Mouse (Mus musculus): ENCODE data around the gene Hp. TPM values are rescaled to one million over a fixed set of nuclear protein-coding genes. Genes with fewer than 3 reads are reported as not detected.

The Hp gene
- polyA plus RNA-seq, 1 experiment from 2014 or later, result 4.3 TPM

DNA sequence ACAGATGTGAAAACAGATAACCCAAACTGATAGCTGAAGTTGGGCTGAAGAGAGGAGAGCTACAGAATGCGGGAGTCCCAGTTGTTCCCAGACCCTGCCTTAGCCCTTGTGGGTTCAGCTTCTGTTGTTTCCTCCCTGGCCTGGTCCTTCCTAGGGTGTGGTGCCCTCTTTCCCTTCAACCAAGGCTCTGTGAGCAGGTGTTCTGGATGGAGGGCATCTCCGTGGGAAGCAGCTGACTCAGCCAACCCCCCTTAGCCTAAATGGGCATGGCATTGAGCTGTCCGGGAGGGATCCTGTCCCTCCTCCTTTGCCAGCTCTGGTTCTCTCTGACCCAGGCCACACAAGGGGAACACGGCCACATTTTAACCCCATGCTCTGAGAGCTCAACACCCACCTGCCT lies 2.7 kb downstream of the Hp start:
- H3K9ac ChIP-seq (ENCODE audit: low read depth, low read length), result no peak overlapping the region
- no peak overlapping the region for H3K4me2 ChIP-seq (ENCODE audit: low read depth, low read length)
- ATAC-seq (ENCODE audit: low read depth), result no peak
- H3K9me3 ChIP-seq (ENCODE audit: control insufficient read depth, low read length), result 0 out of 2 replicates have a peak, but pooled peaks cover 1% of the 10 kb centered on the region
- no peaks in the 10 kb centered on the region for H3K4me1 ChIP-seq (ENCODE audit: control insufficient read depth, insufficient read depth, low read length)
- H3K4me3 ChIP-seq (ENCODE audit: low read depth, low read length), result no peak overlapping the region
- H3K27me3 ChIP-seq (replicated peaks; ENCODE audit: control insufficient read depth, insufficient read depth, low read length), result no peaks in the 10 kb centered on the region
- WGBS, result 73% methylated on average over 4 of the region's 4 CpGs
- no peak overlapping the region for H3K27ac ChIP-seq (replicated peaks; ENCODE audit: low read depth, low read length)
- peaks cover 11% of the 10 kb centered on the region; the same call in 1 of the 2 replicates for H3K36me3 ChIP-seq (ENCODE audit: control insufficient read depth, insufficient read depth, low read length)
- DNase-seq (ENCODE audit: low spot score), result no peak

- peaks cover 6% of the 10 kb centered on the region; the same call in 1 of the 2 replicates for H3K4me1 ChIP-seq (ENCODE audit: control insufficient read depth, insufficient read depth, low read length)
- H3K9ac ChIP-seq (ENCODE audit: low read depth, low read length), result no peak overlapping the region
- no peaks in the 10 kb centered on the region for H3K27me3 ChIP-seq (replicated peaks; ENCODE audit: control insufficient read depth, insufficient read depth, low read length)
- no peaks in the 10 kb centered on the region for H3K9me3 ChIP-seq (ENCODE audit: control insufficient read depth, low read length)
- peaks cover 20% of the 10 kb centered on the region; the same call in 1 of the 2 replicates for H3K36me3 ChIP-seq (ENCODE audit: control insufficient read depth, insufficient read depth, low read length)
- H3K4me3 ChIP-seq (ENCODE audit: low read depth, low read length), result no peak overlapping the region
- ATAC-seq (ENCODE audit: low read depth), result no peak
- WGBS, result 88% methylated on average over 12 of the region's 12 CpGs
- H3K4me2 ChIP-seq (ENCODE audit: low read depth, low read length), result no peak overlapping the region
- H3K27ac ChIP-seq (replicated peaks; ENCODE audit: low read depth, low read length), result no peak overlapping the region
- no peak for DNase-seq (ENCODE audit: low spot score)
Observed at GRCm38 (mm10) chr8:109571139-109571538, 7.8 kb downstream of the Hp start.

DNA sequence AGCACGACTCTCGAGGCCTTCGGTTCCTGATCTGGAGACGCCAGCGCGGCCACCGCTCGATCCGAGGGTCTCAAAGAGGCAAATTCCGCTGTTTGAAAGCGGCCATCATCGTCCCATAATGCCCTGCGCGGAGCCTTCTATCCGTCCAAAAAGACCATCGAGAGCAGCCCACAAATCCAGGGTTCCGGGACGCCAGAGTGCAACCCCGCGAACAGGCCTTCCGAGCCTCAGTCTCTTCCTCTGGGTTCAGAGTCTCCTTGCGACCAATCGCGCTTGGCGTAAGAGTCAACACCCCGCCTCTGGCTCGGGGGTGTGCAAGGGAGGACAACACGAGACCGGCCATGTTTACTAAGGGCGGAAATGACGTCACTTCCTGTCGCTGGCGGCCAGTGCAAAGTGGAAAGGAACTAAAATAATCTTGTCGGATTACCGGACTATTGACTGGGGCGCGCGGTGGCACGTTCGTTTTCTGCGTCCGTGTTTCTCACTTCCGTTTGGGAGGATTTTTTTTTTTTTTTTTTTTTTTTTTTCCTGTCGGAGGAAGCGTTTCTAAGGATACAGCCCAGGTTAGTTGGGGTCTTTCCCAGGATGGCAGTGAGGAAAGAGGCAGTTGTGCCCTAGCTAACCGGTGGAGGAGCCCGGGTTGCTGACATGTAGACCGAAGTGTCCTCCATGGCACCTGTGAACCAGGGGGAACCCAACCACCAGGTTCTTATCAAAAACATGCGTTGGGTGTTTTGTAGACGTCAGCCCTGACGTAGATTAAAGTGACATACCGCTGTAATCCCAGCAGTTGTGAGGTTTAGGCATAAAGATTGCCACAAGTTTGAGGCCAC lies 13.3 kb downstream of the Hp start, which contains the start of the genes Dhx38 and Txnl4b:
TSS of gene Dhx38 (minus strand) at position 364 of the 836 bp plus-strand sequence.
TSS of gene Txnl4b (plus strand) at position 395 of the 836 bp plus-strand sequence.
- DNase-seq (ENCODE audit: low spot score) (peak; percentile 100), ATAC-seq (ENCODE audit: low read depth) (peak; percentile 100)
- peak within 1 kb of the TSS; percentile 82 for H3K4me2 ChIP-seq (ENCODE audit: low read depth, low read length)
- H3K4me3 ChIP-seq (ENCODE audit: low read depth, low read length), result peak within 1 kb of the TSS; percentile 72
- H3K36me3 ChIP-seq (ENCODE audit: control insufficient read depth, insufficient read depth, low read length), result peaks cover 32% of the 10 kb centered on the region
- 1% methylated on average over 51 of the region's 52 CpGs for WGBS
- no peaks in the 10 kb centered on the region for H3K9me3 ChIP-seq (ENCODE audit: control insufficient read depth, low read length)
- no peaks in the 10 kb centered on the region for H3K27me3 ChIP-seq (replicated peaks; ENCODE audit: control insufficient read depth, insufficient read depth, low read length)
- peak within 1 kb of the TSS; percentile 91 for H3K9ac ChIP-seq (ENCODE audit: low read depth, low read length)
- peaks cover 15% of the 10 kb centered on the region for H3K4me1 ChIP-seq (ENCODE audit: control insufficient read depth, insufficient read depth, low read length)
- H3K27ac ChIP-seq (replicated peaks; ENCODE audit: low read depth, low read length), result peak within 1 kb of the TSS; percentile 87

GRCm38 (mm10) chr8:109564766-109565165 lies 14.2 kb downstream of the Hp start:
- ATAC-seq (ENCODE audit: low read depth) (no peak), DNase-seq (ENCODE audit: low spot score) (no peak)
- Histone ChIP-seq H3K27ac (replicated peaks; ENCODE audit: low read depth, low read length) (peak overlapping the region; percentile 87), H3K4me2 (ENCODE audit: low read depth, low read length) (peak overlapping the region; percentile 82), H3K9me3 (ENCODE audit: control insufficient read depth, low read length) (no peaks in the 10 kb centered on the region), H3K36me3 (ENCODE audit: control insufficient read depth, insufficient read depth, low read length) (peaks cover 40% of the 10 kb centered on the region), H3K27me3 (replicated peaks; ENCODE audit: control insufficient read depth, insufficient read depth, low read length) (no peaks in the 10 kb centered on the region), H3K4me1 (ENCODE audit: control insufficient read depth, insufficient read depth, low read length) (peaks cover 15% of the 10 kb centered on the region), H3K9ac (ENCODE audit: low read depth, low read length) (peak overlapping the region; percentile 91), H3K4me3 (ENCODE audit: low read depth, low read length) (peak overlapping the region; percentile 72)
- WGBS, result 4% methylated on average over 10 of the region's 10 CpGs

DNA sequence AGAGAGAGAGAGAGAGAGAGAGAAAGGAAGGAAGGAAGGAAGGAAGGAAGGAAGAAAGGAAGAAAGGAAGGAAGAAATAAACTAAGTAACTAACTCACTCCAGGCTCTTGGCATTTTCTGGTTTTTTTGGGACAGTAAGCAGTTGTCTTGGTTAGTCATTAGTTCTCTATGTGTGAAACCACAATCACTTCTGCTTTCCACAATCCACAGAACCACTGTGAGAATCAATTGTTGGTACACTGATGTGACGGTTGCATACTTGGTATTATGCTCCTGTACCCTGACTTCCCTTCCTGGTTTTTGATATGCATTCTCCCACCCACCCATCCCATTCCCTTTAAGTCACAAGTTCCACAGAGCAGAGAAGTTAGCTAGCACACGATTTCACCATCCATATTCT lies 15.1 kb downstream of the Hp start:
- H3K9ac ChIP-seq (ENCODE audit: low read depth, low read length), result no peak overlapping the region
- no peaks in the 10 kb centered on the region for H3K27me3 ChIP-seq (replicated peaks; ENCODE audit: control insufficient read depth, insufficient read depth, low read length)
- no peak overlapping the region; the same call in 1 of the 2 replicates for H3K4me2 ChIP-seq (ENCODE audit: low read depth, low read length)
- H3K4me3 ChIP-seq (ENCODE audit: low read depth, low read length), result no peak overlapping the region
- no peaks in the 10 kb centered on the region for H3K9me3 ChIP-seq (ENCODE audit: control insufficient read depth, low read length)
- no peak overlapping the region for H3K27ac ChIP-seq (replicated peaks; ENCODE audit: low read depth, low read length)
- peaks cover 15% of the 10 kb centered on the region for H3K4me1 ChIP-seq (ENCODE audit: control insufficient read depth, insufficient read depth, low read length)
- peaks cover 42% of the 10 kb centered on the region for H3K36me3 ChIP-seq (ENCODE audit: control insufficient read depth, insufficient read depth, low read length)
- DNase-seq (ENCODE audit: low spot score), result no peak
- ATAC-seq (ENCODE audit: low read depth), result no peak
- 70% methylated on average over 2 of the region's 2 CpGs for WGBS

DNA sequence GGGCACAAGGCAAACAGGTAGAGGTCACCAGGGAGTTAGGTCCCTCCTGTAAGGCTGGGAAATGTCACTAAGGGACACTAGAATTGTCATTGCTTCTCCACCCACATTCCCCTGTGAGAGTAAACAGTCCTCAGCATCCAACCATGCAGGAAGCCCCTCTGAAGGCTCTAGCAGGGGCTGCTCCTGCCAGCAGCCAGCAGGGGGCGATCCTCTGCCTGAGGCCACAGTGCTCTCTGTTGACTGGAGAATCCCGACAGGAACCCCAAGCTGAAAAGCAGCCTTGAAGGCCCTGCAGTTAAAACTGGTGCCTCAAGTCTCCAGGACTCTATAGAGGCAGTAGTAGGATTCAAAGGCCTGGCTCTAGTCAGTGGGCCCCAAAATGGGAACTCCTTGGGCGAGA lies 27.3 kb downstream of the Hp start:
- Histone ChIP-seq H3K27ac (replicated peaks; ENCODE audit: low read depth, low read length) (no peak overlapping the region), H3K9ac (ENCODE audit: low read depth, low read length) (no peak overlapping the region), H3K4me3 (ENCODE audit: low read depth, low read length) (no peak overlapping the region), H3K4me2 (ENCODE audit: low read depth, low read length) (no peak overlapping the region), H3K9me3 (ENCODE audit: control insufficient read depth, low read length) (no peaks in the 10 kb centered on the region), H3K36me3 (ENCODE audit: control insufficient read depth, insufficient read depth, low read length) (peaks cover 97% of the 10 kb centered on the region), H3K4me1 (ENCODE audit: control insufficient read depth, insufficient read depth, low read length) (no peaks in the 10 kb centered on the region), H3K27me3 (replicated peaks; ENCODE audit: control insufficient read depth, insufficient read depth, low read length) (no peaks in the 10 kb centered on the region)
- DNase-seq (ENCODE audit: low spot score) (no peak), ATAC-seq (ENCODE audit: low read depth) (no peak)
- 50% methylated on average over 3 of the region's 3 CpGs for WGBS

GRCm38 (mm10) chr8:109544049-109544448 lies 34.9 kb downstream of the Hp start:
- Histone ChIP-seq H3K4me1 (ENCODE audit: control insufficient read depth, insufficient read depth, low read length) (peaks cover 5% of the 10 kb centered on the region; the same call in 1 of the 2 replicates), H3K27me3 (replicated peaks; ENCODE audit: control insufficient read depth, insufficient read depth, low read length) (no peaks in the 10 kb centered on the region), H3K27ac (replicated peaks; ENCODE audit: low read depth, low read length) (no peak overlapping the region), H3K36me3 (ENCODE audit: control insufficient read depth, insufficient read depth, low read length) (peaks cover 35% of the 10 kb centered on the region), H3K4me2 (ENCODE audit: low read depth, low read length) (no peak overlapping the region), H3K9me3 (ENCODE audit: control insufficient read depth, low read length) (no peaks in the 10 kb centered on the region), H3K9ac (ENCODE audit: low read depth, low read length) (no peak overlapping the region), H3K4me3 (ENCODE audit: low read depth, low read length) (no peak overlapping the region)
- WGBS, result 74% methylated on average over 1 of the region's 3 CpGs
- ATAC-seq (ENCODE audit: low read depth), result no peak
- no peak for DNase-seq (ENCODE audit: low spot score)

DNA sequence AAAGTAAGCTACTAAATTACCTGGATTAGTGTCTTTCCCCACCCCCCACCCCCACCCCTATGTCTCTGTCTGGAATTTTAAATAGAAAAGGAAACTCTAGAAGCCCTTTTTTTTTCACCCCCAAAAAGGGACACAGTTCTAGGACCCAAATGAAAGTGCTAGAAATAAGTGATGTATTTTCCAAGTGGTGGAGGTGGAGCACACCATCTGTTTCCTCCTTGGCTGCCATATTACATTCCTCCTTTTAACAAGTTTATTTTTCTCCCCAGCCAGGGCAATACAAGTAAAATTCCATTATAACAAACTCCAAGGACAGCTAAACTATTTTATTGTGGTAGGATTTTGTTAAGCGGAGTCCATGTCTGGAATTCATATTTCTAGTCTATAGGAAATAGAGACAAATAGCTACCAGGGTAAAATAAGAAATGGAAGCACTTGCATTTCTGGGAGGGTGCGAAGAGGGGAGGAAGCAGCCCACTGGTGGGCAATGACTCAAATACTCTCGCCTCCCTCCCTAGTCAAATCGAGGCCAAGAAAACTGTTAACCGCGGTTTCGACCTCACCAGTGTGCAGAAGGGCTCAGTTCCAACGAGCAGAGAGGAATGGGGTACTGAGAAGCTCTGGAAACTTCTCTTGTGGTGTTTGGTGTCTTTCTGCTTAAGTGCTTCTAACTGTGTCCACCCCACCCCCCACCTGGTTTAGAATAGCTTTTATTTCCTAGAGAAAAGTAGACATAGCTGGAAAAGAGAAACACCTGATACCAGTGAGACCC lies 36.0 kb downstream of the Hp start:
- H3K4me1 ChIP-seq (ENCODE audit: control insufficient read depth, insufficient read depth, low read length), result peaks cover 5% of the 10 kb centered on the region; the same call in 1 of the 2 replicates
- no peak; the same call in none of the 2 replicates for ATAC-seq (ENCODE audit: low read depth)
- H3K4me3 ChIP-seq (ENCODE audit: low read depth, low read length), result no peak overlapping the region
- no peak overlapping the region for H3K4me2 ChIP-seq (ENCODE audit: low read depth, low read length)
- no peaks in the 10 kb centered on the region for H3K27me3 ChIP-seq (replicated peaks; ENCODE audit: control insufficient read depth, insufficient read depth, low read length)
- 58% methylated on average over 8 of the region's 8 CpGs for WGBS
- H3K9ac ChIP-seq (ENCODE audit: low read depth, low read length), result no peak overlapping the region
- peak overlapping the region; percentile 48 for H3K27ac ChIP-seq (replicated peaks; ENCODE audit: low read depth, low read length)
- no peaks in the 10 kb centered on the region for H3K9me3 ChIP-seq (ENCODE audit: control insufficient read depth, low read length)
- DNase-seq (ENCODE audit: low spot score), result peak; percentile 36
- peaks cover 25% of the 10 kb centered on the region for H3K36me3 ChIP-seq (ENCODE audit: control insufficient read depth, insufficient read depth, low read length)
